Mouse (Mus musculus) forebrain, embryonic 12.5 days (tissue): ENCODE data around the gene Atg3. TPM values are rescaled to one million over a fixed set of nuclear protein-coding genes. Genes with fewer than 3 reads are reported as not detected.

Source experiments
- ATAC-seq: fragments of 200-750 bp; cut with Nextera tagmentation; 2 replicates; pipeline ENCODE4 v1.8.0; 2017; ENCODE audit warnings: moderate TSS enrichment; ENCODE audit not compliant: low FRiP score
- H3K27ac ChIP-seq: fragments of 300-500 bp; sonication (generic); 2 replicates; pipeline ENCODE4 v1.5.1; 2016; ENCODE audit warnings: mild to moderate bottlenecking
- H3K27me3 ChIP-seq: fragments of 300-500 bp; sonication (generic); 2 replicates; pipeline ENCODE4 v1.6.1; 2016; ENCODE audit warnings: mild to moderate bottlenecking
- H3K36me3 ChIP-seq: fragments of 300-500 bp; sonication (generic); replicated peaks from 2 replicates; pipeline ENCODE4 v1.6.1; 2016; ENCODE audit warnings: mild to moderate bottlenecking
- H3K4me1 ChIP-seq: fragments of 300-500 bp; sonication (generic); 2 replicates; pipeline ENCODE4 v1.6.1; 2016
- H3K4me2 ChIP-seq: fragments of 300-500 bp; sonication (generic); 2 replicates; pipeline ENCODE4 v1.6.1; 2016; ENCODE audit warnings: mild to moderate bottlenecking, moderate library complexity
- H3K4me3 ChIP-seq: fragments of 300-500 bp; sonication (generic); replicated peaks from 2 replicates; pipeline ENCODE4 v1.5.1; 2016; ENCODE audit warnings: mild to moderate bottlenecking
- H3K9ac ChIP-seq: fragments of 300-500 bp; sonication (generic); 2 replicates; pipeline ENCODE4 v1.6.1; 2016; ENCODE audit warnings: mild to moderate bottlenecking
- H3K9me3 ChIP-seq: fragments of 300-500 bp; sonication (generic); 2 replicates; pipeline ENCODE4 v1.6.1; 2016
- WGBS: fragments of 180-500 bp; shearing (Covaris S2); methylation state at CpG from one replicate; pipeline ENCODE4 v1.1.7; 2016; 5-methylcytosine and 5-hydroxymethylcytosine counted together
- polyA plus RNA-seq: library from polyadenylated mRNA; unstranded; fragments of >200 nt; fragmentation: Nextera tagmentation; extraction: Ambion mirVana; gene quantifications from 2 replicates; pipeline ENCODE4 v1.2.1, GENCODE M21; 2016

Gene Atg3
- polyA plus RNA-seq, 1 experiment from 2014 or later = 43.1 TPM

DNA sequence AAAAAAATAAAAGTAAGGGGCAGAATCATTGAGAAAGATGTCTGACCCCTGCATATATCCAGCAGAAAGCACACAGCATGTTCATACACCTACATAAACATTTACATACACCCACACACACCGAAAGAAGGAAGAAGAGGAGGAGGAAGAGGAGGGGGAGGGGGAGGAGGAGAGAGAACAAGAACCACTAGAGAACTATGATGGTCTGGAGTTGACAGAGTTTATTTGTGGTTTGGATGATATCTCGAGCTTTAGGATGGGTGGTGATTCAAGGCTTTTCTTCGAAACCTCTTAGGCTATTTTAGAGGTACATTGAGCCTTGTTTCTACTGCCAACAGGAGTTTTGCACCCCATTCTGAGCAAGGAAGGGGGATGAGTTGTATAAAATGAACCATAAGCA lies 64.2 kb downstream of the Atg3 start:
- Histone ChIP-seq H3K27ac (no peak overlapping the region), H3K4me2 (no peak overlapping the region), H3K4me3 (no peak overlapping the region), H3K4me1 (no peaks in the 10 kb centered on the region), H3K9me3 (no peaks in the 10 kb centered on the region), H3K27me3 (no peaks in the 10 kb centered on the region), H3K9ac (no peak overlapping the region), H3K36me3 (no peaks in the 10 kb centered on the region)
- 90% methylated on average over 3 of the region's 3 CpGs for WGBS
- no peak for ATAC-seq

DNA sequence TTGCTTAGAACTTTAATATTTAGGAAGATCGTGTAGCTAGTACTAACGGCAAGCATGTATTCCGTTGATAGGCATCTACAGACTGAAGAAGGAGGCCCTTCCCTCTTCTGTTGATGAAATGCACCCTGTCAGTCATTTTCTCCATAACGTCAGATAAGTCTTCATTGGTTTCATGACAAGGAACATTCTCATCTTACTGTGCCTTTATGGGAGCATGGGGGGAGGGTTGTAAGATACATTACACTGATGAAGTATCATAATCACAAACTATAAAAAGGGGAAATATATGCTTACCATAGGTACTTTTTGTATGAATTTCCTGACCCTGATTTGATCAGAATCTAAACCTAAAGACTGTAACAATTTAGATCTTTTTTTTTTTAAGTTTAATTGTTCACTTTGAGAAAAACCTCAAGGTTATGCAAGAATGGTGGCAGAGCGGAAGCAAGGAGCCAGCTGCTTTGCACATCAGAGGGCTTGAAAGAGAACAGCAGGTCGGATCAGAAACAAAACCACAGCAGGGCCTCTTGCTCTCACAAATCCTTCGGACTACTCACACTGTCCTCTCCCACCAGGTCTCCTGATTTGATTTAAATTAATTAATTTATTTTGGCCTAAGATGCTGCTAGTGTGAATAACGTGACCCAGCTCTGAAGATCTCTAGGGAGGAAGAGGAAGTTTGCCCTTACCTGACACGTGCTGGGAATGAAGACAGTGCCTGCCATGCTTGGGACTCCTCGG lies 65.2 kb downstream of the Atg3 start, which contains the start of gene Btla:
Gene Btla (plus strand): TSS at position 668 of the 741 bp plus-strand sequence.
- H3K9ac ChIP-seq = no peak within 1 kb of the TSS
- no peaks in the 10 kb centered on the region for H3K27me3 ChIP-seq
- H3K9me3 ChIP-seq = no peaks in the 10 kb centered on the region
- no peak within 1 kb of the TSS for H3K4me2 ChIP-seq
- no peak within 1 kb of the TSS for H3K4me3 ChIP-seq
- 33% methylated on average over 10 of the region's 10 CpGs for WGBS
- H3K4me1 ChIP-seq = no peaks in the 10 kb centered on the region
- H3K36me3 ChIP-seq = no peaks in the 10 kb centered on the region
- no peak for ATAC-seq
- no peak within 1 kb of the TSS; the same call in 1 of the 2 replicates for H3K27ac ChIP-seq

DNA sequence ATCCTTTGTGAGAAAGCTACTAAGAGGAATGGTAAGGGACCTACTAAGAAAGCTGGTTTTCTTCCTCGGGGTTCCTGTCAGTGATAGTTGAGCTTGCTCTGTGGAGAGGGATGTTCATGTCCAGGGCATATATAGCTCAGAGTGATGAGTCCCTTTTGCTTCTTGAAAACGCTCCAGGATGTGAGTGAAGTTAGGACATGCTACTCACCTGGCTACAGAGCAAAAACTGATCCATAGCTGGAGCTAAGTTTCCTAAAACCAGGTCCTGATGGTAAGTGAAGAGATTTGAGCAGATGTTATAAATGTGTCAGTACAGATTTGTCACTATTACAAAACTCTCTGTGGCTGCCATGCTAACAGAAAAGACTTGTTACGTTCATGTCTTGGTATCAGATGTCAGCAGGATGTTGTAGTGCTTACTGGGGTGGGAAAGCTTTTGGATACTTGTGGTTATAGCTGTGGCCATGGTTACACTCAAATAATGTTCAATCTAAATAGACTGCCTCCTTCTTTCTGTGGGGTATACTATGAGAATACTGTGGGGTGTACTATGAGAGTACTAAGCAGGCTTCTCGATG lies 65.9 kb downstream of the Atg3 start:
- WGBS = 69% methylated on average over 4 of the region's 4 CpGs
- Histone ChIP-seq H3K27me3 (no peaks in the 10 kb centered on the region), H3K27ac (no peak overlapping the region; the same call in 1 of the 2 replicates), H3K9me3 (no peaks in the 10 kb centered on the region), H3K4me2 (no peak overlapping the region), H3K36me3 (no peaks in the 10 kb centered on the region), H3K4me1 (no peaks in the 10 kb centered on the region), H3K4me3 (no peak overlapping the region), H3K9ac (no peak overlapping the region)
- no peak for ATAC-seq

DNA sequence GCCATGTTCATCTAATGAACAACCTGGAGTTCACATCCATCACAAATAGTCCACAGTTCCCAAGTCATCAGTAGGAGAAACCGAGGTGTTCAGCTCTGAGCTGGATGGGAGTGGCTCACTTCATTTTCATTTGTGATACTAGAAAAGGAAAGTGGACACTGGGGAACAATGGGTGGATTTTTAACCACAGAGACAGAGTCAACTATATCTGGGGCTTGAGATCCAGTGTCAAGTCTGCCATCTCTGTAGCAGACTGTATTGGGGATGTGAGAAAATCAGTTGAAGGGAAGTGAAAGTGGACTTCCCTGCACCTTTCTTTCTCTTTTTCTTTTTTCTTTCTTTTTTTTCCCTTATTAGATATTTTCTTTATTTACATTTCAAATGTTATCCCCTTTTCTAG lies 68.4 kb downstream of the Atg3 start:
- no peaks in the 10 kb centered on the region for H3K27me3 ChIP-seq
- no peak overlapping the region for H3K9ac ChIP-seq
- H3K4me3 ChIP-seq = no peak overlapping the region
- H3K27ac ChIP-seq = no peak overlapping the region
- H3K4me1 ChIP-seq = no peaks in the 10 kb centered on the region
- no peak for ATAC-seq
- no peaks in the 10 kb centered on the region for H3K9me3 ChIP-seq
- H3K4me2 ChIP-seq = no peak overlapping the region
- WGBS = 58% methylated on average over 1 of the region's 1 CpGs
- H3K36me3 ChIP-seq = no peaks in the 10 kb centered on the region

DNA sequence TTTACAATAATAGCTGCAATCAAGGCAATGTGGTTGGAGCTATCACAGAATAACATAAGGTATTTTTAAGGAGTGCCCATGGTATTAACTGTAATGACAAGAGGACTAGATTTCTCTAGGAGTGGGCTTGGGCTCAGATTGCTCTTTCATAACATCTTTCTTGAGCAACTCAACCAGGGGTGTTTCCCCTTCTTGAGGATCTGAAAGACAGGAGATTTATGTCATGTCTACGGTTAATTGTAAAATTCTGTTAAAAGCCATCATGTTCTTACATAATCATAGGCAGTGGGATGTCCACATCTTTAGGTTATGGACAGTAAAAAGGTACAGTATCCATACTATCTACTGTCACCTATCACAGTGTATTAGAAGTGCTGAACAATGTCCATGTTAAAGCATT lies 72.7 kb downstream of the Atg3 start:
- no peaks in the 10 kb centered on the region for H3K36me3 ChIP-seq
- no peak for ATAC-seq
- no peaks in the 10 kb centered on the region for H3K9me3 ChIP-seq
- H3K27me3 ChIP-seq = no peaks in the 10 kb centered on the region
- no peak overlapping the region for H3K9ac ChIP-seq
- H3K27ac ChIP-seq = no peak overlapping the region
- no peak overlapping the region for H3K4me3 ChIP-seq
- H3K4me2 ChIP-seq = no peak overlapping the region
- H3K4me1 ChIP-seq = no peaks in the 10 kb centered on the region
- WGBS = 97% methylated on average over 1 of the region's 1 CpGs

DNA sequence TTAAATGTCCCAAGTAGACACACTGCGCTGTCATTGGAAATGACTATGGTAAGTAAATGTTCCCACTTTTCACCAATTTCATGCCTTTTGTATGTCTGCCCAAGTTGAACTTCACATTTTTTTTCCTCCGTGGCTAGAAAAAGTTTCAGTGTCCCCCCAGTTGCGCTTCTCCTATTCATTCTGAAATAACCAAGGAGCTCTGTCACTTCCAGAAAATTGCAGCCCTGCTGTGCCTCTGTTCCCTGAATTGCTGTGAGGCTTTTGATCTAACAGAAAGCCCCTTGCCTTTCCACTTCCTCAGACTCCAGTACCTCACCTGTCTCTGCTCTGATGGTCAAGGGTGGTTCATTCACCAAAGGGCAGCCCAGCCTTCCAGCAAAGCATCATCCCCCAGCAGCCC lies 74.4 kb downstream of the Atg3 start:
- Histone ChIP-seq H3K36me3 (no peaks in the 10 kb centered on the region), H3K9ac (no peak overlapping the region), H3K9me3 (no peaks in the 10 kb centered on the region), H3K4me1 (no peaks in the 10 kb centered on the region), H3K4me2 (no peak overlapping the region), H3K4me3 (no peak overlapping the region), H3K27me3 (no peaks in the 10 kb centered on the region), H3K27ac (no peak overlapping the region)
- WGBS = 68% methylated on average over 3 of the region's 3 CpGs
- ATAC-seq = no peak

Other genes starting within 250 kb of the Atg3 start
- not detected in 2 replicates for gene Cd200r3, start 215.1 kb upstream of the Atg3 start, polyA plus RNA-seq
- 9.8 and 10.9 TPM in 2 replicates for gene Ccdc80, start 65.4 kb upstream of the Atg3 start, polyA plus RNA-seq
- 20.5 and 22.0 TPM in 2 replicates for gene Slc35a5, start 79 bp upstream of the Atg3 start, polyA plus RNA-seq
- gene Btla, start 65.5 kb downstream of the Atg3 start, polyA plus RNA-seq = 0.18 and 0.35 TPM in 2 replicates